Mouse (Mus musculus): ENCODE data around the gene R3hdml. TPM values are rescaled to one million over a fixed set of nuclear protein-coding genes. Genes with fewer than 3 reads are reported as not detected.

Gene R3hdml
- polyA plus RNA-seq, 1 experiment from 2014 or later = 0.15 TPM

DNA sequence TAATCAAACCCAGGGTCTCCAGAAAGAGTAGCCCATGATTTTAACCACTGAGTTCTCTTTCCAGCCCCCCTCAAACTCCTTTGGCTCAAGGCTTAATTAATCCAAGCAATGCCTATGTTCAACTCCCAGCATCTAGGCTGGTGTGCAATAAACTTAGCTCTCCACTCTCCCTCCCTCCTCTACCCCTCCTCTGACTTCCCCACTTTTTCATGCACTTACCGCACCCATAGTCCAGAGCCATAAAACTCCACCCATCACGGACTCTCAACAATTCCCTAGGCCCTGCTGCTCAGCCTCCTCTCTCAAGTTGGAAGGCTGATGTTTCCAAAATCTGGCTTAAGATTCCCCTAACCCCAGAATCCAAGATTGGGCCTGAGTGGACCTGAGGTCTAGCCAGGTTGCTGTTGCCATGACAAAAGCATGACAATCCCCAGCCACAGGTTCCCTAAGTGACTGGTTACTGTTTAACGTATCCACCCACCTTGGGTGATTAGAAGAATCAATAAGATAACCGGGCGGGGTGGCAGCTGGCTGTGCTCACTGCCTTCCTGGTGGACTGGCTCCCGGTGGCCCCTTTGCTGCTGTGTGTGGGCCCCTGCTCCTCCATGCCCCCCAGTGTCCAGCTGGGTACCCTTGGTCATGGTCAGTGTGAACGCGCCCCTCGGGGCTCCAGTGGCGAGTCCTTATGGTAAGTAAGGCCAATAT is 14.3 kb downstream of the R3hdml start, which contains the start of gene Hnf4a:
Gene Hnf4a, plus strand, starts transcription at position 509 of the 705 bp plus-strand sequence.
- no peak for DNase-seq (ENCODE audit: low spot score)
- H3K4me2 ChIP-seq (ENCODE audit: low read depth, low read length) = no peak within 1 kb of the TSS
- H3K9me3 ChIP-seq (ENCODE audit: control insufficient read depth, low read length) = no peaks in the 10 kb centered on the region
- no peak within 1 kb of the TSS for H3K27ac ChIP-seq (replicated peaks; ENCODE audit: low read depth, low read length)
- H3K36me3 ChIP-seq (ENCODE audit: control insufficient read depth, insufficient read depth, low read length) = no peaks in the 10 kb centered on the region
- H3K4me3 ChIP-seq (ENCODE audit: low read depth, low read length) = no peak within 1 kb of the TSS
- no peak within 1 kb of the TSS for H3K9ac ChIP-seq (ENCODE audit: low read depth, low read length)
- 89% methylated on average over 10 of the region's 10 CpGs for WGBS
- ATAC-seq (ENCODE audit: low read depth) = no peak
- no peaks in the 10 kb centered on the region for H3K4me1 ChIP-seq (ENCODE audit: control insufficient read depth, insufficient read depth, low read length)
- no peaks in the 10 kb centered on the region; the same call in 1 of the 2 replicates for H3K27me3 ChIP-seq (replicated peaks; ENCODE audit: control insufficient read depth, insufficient read depth, low read length)

DNA sequence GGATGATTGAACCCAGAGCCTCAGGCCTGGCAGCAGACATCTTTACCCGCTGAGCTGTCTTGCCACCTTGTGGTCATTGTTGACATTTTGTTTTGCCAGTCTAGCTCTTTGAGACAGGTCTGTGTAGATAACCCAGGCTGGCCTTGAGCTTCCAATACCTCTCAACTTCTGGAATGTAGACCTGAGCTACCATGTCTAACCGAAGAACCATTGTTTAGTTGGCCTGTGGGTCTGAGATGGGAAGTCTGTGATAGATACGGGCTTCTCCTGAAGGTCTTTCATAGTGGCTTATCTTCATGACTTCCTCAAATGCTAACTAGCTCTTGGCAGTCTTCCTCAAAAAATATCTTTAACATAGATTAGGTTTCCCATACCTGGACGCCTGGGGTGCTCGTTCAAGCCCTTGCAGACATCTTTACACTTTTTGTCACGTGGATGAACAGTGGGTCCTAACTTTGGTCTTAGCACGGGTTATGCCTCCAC is 33.7 kb downstream of the R3hdml start:
- DNase-seq (ENCODE audit: low spot score) = no peak
- no peak overlapping the region for H3K4me3 ChIP-seq (ENCODE audit: low read depth, low read length)
- H3K27me3 ChIP-seq (replicated peaks; ENCODE audit: control insufficient read depth, insufficient read depth, low read length) = no peaks in the 10 kb centered on the region
- WGBS = 83% methylated on average over 7 of the region's 7 CpGs
- H3K27ac ChIP-seq (replicated peaks; ENCODE audit: low read depth, low read length) = no peak overlapping the region
- no peak overlapping the region for H3K9ac ChIP-seq (ENCODE audit: low read depth, low read length)
- H3K9me3 ChIP-seq (ENCODE audit: control insufficient read depth, low read length) = no peaks in the 10 kb centered on the region
- no peak for ATAC-seq (ENCODE audit: low read depth)
- no peak overlapping the region for H3K4me2 ChIP-seq (ENCODE audit: low read depth, low read length)
- H3K36me3 ChIP-seq (ENCODE audit: control insufficient read depth, insufficient read depth, low read length) = no peaks in the 10 kb centered on the region
- H3K4me1 ChIP-seq (ENCODE audit: control insufficient read depth, insufficient read depth, low read length) = no peaks in the 10 kb centered on the region

DNA sequence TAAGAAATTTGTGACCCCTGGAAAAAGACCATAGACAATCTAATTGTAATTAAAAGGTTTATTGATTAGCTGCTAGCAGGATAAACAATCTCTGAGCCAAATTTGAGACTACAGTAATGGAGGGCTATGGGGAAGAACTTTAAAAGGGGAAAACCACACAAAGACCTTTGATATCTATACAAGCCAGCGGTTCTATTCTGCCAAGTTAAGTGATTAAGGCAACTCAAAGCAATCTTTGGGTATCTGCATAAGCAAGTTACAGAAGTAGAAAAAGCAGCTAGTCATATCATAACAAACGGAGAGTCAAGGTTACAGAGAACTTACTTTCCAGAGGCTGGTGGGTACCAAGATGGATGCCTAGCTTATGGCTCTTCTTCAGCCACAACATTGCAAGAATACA is 35.4 kb downstream of the R3hdml start:
- no peaks in the 10 kb centered on the region for H3K36me3 ChIP-seq (ENCODE audit: control insufficient read depth, insufficient read depth, low read length)

DNA sequence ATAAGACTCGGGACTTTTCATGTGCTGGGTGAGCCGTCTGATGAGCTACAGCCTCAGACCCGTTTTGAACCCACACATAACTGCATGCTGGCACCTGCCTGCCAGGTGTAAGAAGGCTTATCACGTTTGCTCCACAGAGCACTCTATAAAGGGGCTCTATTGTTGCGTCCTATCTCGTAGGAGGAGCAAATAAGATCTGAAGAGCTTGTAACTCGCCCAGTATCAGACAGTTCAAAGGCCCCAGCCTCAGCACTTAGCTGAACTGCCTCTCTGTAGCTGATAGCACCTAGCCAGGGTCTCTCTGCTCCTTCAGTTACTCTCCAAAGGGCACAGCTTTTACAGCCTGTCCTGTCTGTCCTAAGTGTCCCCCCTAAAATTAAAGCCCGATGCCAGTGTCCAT is 38.3 kb downstream of the R3hdml start:
- DNase-seq (ENCODE audit: low spot score) (no peak), ATAC-seq (ENCODE audit: low read depth) (no peak)
- 55% methylated on average over 8 of the region's 8 CpGs for WGBS

More for the DNA sequence above, 35.4 kb downstream of the R3hdml start:
- no peak for DNase-seq (ENCODE audit: low spot score)
- ATAC-seq (ENCODE audit: low read depth) = no peak
- Histone ChIP-seq H3K27ac (replicated peaks; ENCODE audit: low read depth, low read length) (no peak overlapping the region), H3K4me3 (ENCODE audit: low read depth, low read length) (no peak overlapping the region), H3K9me3 (ENCODE audit: control insufficient read depth, low read length) (no peaks in the 10 kb centered on the region), H3K4me1 (ENCODE audit: control insufficient read depth, insufficient read depth, low read length) (no peaks in the 10 kb centered on the region), H3K27me3 (replicated peaks; ENCODE audit: control insufficient read depth, insufficient read depth, low read length) (no peaks in the 10 kb centered on the region), H3K9ac (ENCODE audit: low read depth, low read length) (no peak overlapping the region), H3K4me2 (ENCODE audit: low read depth, low read length) (no peak overlapping the region)
- 84% methylated on average over 2 of the region's 2 CpGs for WGBS

DNA sequence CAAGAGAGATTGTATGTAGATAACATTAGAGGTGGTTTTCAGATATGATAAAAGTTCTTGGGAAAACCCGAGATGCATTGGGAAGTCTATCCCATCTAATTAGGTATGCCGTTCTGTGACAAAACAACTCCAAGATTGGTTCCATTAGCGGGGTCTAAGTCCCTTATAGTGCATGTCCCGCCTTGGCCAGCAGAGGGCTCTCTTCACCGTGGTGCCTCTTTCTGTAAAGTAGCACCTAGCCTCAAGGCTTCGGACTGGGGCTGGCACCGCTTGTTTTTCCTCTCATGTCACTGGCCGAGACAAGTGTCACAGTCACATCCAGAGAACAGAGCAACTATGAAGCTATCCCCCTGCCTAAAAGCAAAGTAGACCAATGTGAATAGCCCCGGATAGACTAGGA is 39.8 kb downstream of the R3hdml start:
- H3K9me3 ChIP-seq (ENCODE audit: control insufficient read depth, low read length) = no peaks in the 10 kb centered on the region
- no peak overlapping the region for H3K27ac ChIP-seq (replicated peaks; ENCODE audit: low read depth, low read length)
- no peak overlapping the region for H3K9ac ChIP-seq (ENCODE audit: low read depth, low read length)
- no peak overlapping the region for H3K4me3 ChIP-seq (ENCODE audit: low read depth, low read length)
- no peak overlapping the region for H3K4me2 ChIP-seq (ENCODE audit: low read depth, low read length)
- ATAC-seq (ENCODE audit: low read depth) (no peak), DNase-seq (ENCODE audit: low spot score) (peak; percentile 62)
- H3K36me3 ChIP-seq (ENCODE audit: control insufficient read depth, insufficient read depth, low read length) = no peaks in the 10 kb centered on the region
- H3K27me3 ChIP-seq (replicated peaks; ENCODE audit: control insufficient read depth, insufficient read depth, low read length) = no peaks in the 10 kb centered on the region; the same call in 1 of the 2 replicates
- 11% methylated on average over 9 of the region's 9 CpGs for WGBS
- no peaks in the 10 kb centered on the region for H3K4me1 ChIP-seq (ENCODE audit: control insufficient read depth, insufficient read depth, low read length)

More for the DNA sequence above, 38.3 kb downstream of the R3hdml start:
- H3K27me3 ChIP-seq (replicated peaks; ENCODE audit: control insufficient read depth, insufficient read depth, low read length) = no peaks in the 10 kb centered on the region; the same call in 1 of the 2 replicates
- no peaks in the 10 kb centered on the region for H3K4me1 ChIP-seq (ENCODE audit: control insufficient read depth, insufficient read depth, low read length)
- H3K4me2 ChIP-seq (ENCODE audit: low read depth, low read length) = no peak overlapping the region
- H3K27ac ChIP-seq (replicated peaks; ENCODE audit: low read depth, low read length) = no peak overlapping the region
- no peak overlapping the region for H3K4me3 ChIP-seq (ENCODE audit: low read depth, low read length)
- H3K9me3 ChIP-seq (ENCODE audit: control insufficient read depth, low read length) = no peaks in the 10 kb centered on the region
- H3K9ac ChIP-seq (ENCODE audit: low read depth, low read length) = no peak overlapping the region
- no peaks in the 10 kb centered on the region for H3K36me3 ChIP-seq (ENCODE audit: control insufficient read depth, insufficient read depth, low read length)

DNA sequence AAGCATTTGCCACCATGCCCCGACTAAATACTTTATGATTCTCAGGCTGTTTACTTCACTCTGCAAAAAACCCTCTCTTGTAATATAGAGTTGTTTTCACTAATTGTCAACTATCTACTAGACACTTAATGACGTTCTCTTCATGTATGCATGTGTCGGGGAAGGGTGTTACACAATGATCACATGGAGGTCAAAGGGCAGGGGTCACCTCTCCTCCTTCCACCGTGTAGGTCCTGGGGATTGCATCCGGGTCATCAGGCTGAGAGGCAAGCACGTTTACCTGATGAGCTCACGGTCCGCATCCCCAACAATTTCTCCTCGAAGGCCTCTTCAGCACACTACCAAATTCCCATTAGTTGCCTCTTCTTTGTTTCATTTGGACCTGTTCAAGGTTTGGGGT is 41.1 kb downstream of the R3hdml start:
- no peak overlapping the region for H3K4me2 ChIP-seq (ENCODE audit: low read depth, low read length)
- H3K27ac ChIP-seq (replicated peaks; ENCODE audit: low read depth, low read length) = no peak overlapping the region
- WGBS = 84% methylated on average over 9 of the region's 9 CpGs
- H3K4me1 ChIP-seq (ENCODE audit: control insufficient read depth, insufficient read depth, low read length) = no peaks in the 10 kb centered on the region
- H3K4me3 ChIP-seq (ENCODE audit: low read depth, low read length) = no peak overlapping the region
- DNase-seq (ENCODE audit: low spot score) (no peak), ATAC-seq (ENCODE audit: low read depth) (no peak)
- no peak overlapping the region for H3K9ac ChIP-seq (ENCODE audit: low read depth, low read length)
- H3K9me3 ChIP-seq (ENCODE audit: control insufficient read depth, low read length) = no peaks in the 10 kb centered on the region
- no peaks in the 10 kb centered on the region; the same call in 1 of the 2 replicates for H3K27me3 ChIP-seq (replicated peaks; ENCODE audit: control insufficient read depth, insufficient read depth, low read length)
- H3K36me3 ChIP-seq (ENCODE audit: control insufficient read depth, insufficient read depth, low read length) = no peaks in the 10 kb centered on the region

DNA sequence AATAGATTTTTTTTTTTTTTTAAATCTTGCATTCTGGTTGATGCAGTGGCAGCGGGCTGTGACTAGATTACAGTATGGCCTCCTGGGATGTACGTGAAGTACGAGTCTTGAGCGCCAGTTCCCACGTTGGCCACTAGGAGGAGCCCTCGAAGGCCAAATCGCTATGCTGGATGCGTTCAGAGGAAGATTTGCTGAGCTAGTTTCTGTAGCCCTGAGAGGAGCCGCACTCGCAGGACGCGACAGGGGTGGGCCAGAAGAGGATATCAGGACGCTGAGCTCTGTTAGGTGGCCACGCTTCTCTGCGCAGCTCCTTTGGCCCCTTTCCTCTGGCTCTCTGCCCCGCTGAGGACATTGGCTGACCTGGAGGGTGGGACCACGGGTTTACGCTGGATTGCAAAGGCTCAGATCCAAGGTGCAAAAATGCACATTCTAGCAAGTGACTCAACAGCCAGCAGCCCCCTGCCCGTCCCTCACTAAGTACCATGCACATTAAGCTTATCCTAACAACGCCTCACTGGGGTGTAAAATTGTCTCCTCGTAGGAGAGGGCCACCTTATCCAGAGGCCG is 42.9 kb downstream of the R3hdml start:
- Histone ChIP-seq H3K4me1 (ENCODE audit: control insufficient read depth, insufficient read depth, low read length) (no peaks in the 10 kb centered on the region), H3K4me2 (ENCODE audit: low read depth, low read length) (peak overlapping the region; percentile 47), H3K27me3 (replicated peaks; ENCODE audit: control insufficient read depth, insufficient read depth, low read length) (no peaks in the 10 kb centered on the region; the same call in 1 of the 2 replicates), H3K9ac (ENCODE audit: low read depth, low read length) (no peak overlapping the region), H3K9me3 (ENCODE audit: control insufficient read depth, low read length) (no peaks in the 10 kb centered on the region), H3K4me3 (ENCODE audit: low read depth, low read length) (peak overlapping the region; percentile 19), H3K36me3 (ENCODE audit: control insufficient read depth, insufficient read depth, low read length) (no peaks in the 10 kb centered on the region), H3K27ac (replicated peaks; ENCODE audit: low read depth, low read length) (no peak overlapping the region)
- peak; percentile 84 for ATAC-seq (ENCODE audit: low read depth)
- 12% methylated on average over 22 of the region's 22 CpGs for WGBS
- peak; percentile 89 for DNase-seq (ENCODE audit: low spot score)

DNA sequence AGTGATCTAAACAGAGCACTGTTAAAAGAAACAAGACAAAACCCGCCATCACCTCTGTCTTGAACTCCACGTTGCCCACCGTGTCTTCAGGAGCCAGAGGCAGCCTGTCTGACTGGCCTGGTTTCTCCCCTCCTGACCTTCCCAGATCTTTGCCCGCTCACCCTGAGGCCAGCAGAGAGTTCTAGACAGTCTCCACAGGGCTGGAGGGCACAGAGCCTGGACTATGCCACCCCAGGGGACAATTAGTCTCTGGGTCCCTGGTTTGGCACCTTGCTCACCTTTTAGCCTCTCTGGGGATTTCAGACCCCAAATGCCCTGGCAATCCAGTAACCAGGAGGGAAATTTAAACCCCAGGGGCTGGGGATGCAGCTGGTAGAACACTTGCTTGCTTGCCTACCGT is 45.3 kb downstream of the R3hdml start:
- H3K4me3 ChIP-seq (ENCODE audit: low read depth, low read length) = no peak overlapping the region
- 80% methylated on average over 5 of the region's 5 CpGs for WGBS
- H3K27me3 ChIP-seq (replicated peaks; ENCODE audit: control insufficient read depth, insufficient read depth, low read length) = no peaks in the 10 kb centered on the region; the same call in 1 of the 2 replicates
- H3K9ac ChIP-seq (ENCODE audit: low read depth, low read length) = no peak overlapping the region
- H3K9me3 ChIP-seq (ENCODE audit: control insufficient read depth, low read length) = no peaks in the 10 kb centered on the region
- H3K36me3 ChIP-seq (ENCODE audit: control insufficient read depth, insufficient read depth, low read length) = no peaks in the 10 kb centered on the region
- DNase-seq (ENCODE audit: low spot score) (no peak), ATAC-seq (ENCODE audit: low read depth) (no peak)
- H3K27ac ChIP-seq (replicated peaks; ENCODE audit: low read depth, low read length) = no peak overlapping the region
- H3K4me1 ChIP-seq (ENCODE audit: control insufficient read depth, insufficient read depth, low read length) = no peaks in the 10 kb centered on the region
- H3K4me2 ChIP-seq (ENCODE audit: low read depth, low read length) = no peak overlapping the region

Measured in embryonic facial prominence, embryonic 14.5 days (tissue).